Mouse (Mus musculus) megakaryocyte, embryonic 14.5 days (primary cell): ENCODE results near the gene Nkiras1.

Source experiments
- FLI1 ChIP-seq: IDR thresholded peaks from 2 replicates; pipeline ENCODE4 v1.6.1; 2012; ENCODE audit warnings: low read length, inconsistent platforms, mixed read lengths
- GATA1 ChIP-seq: IDR thresholded peaks from 3 replicates; pipeline ENCODE4 v1.6.1; 2012; ENCODE audit warnings: mixed read lengths, low read length, inconsistent platforms, borderline replicate concordance

DNA sequence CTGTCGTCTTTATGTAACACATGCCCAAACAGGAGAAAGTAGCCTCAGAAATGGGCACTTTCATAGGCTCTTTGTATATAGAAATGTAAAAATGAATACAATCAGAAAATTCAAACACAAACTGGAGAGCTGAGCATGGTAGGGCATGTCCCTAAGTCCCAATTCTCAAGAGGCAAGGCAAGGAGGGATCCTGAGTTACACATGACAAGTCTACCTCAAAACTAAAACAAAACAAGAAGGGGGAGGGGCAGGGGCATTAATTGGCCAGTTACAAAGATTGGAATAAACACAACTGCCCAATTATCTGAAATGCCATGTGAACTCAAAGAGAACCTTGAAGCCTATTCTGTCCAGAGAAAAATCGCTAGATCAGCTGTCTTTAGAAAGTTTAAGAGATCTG lies 37.9 kb upstream of the Nkiras1 start:
- no peak for TF ChIP-seq GATA1
- TF ChIP-seq FLI1: no peak
